Comparison of ENCODE assay signal across 22 mouse cellular contexts in the genomic region with DNA sequence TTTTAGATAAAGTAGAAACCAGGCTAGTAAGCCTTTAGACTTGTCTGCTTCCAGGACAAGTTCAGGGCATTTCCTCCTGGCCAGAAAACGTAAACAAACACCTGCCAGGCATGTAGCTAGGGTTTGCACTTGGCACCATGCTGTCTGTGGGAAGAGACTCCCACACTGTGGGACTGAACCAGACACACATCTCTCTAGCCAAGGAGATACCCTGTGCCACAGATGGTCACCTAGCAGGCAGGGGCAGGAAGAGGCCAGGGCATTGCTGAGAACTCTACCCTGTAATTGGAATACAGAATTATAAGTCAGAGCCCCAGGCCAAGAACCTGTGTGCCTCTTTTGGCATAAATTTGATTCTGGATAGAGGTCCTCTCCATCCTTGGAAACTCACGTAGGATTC.
A peak's percentile ranks its signal among the peaks of the same experiment; 100 is the strongest.
DNase-seq lines count a peak whose midpoint lies in the region; ATAC-seq lines count a peak whose summit lies in the region.
"Had no signal": no experiment of that assay in that cellular context is flagged by ENCODE, and none has a peak within 500 bp of the region (broad histone marks: within the 10 kb centered on the region; RNA-seq: fewer than 3 reads in every experiment).

No protein-coding gene starts in this region.

- DNase-seq in cerebellum, adult 11-12 months, result peak; percentile 3
- DNase-seq in cerebellum, adult 11 months, result no peak
- peak; percentile 6 for DNase-seq in cerebellum, adult 9-11 months
- no peak for DNase-seq in cerebellum, adult 9-10 months
- DNase-seq in midbrain, embryonic 11.5 days (ENCODE audit: low spot score, missing footprints), result peak; percentile 59
- DNase-seq in thymus, postnatal 4 days, result no peak
- DNase-seq in kidney, postnatal 4 days, result no peak
- DNase-seq: adrenal gland, adult 8-10 months; adrenal gland, postnatal 25 days; gastrocnemius, postnatal 25 days; heart, adult 2 months; kidney, adult 2 months had no signal

- no peak for ATAC-seq in midbrain, embryonic 11.5 days (ENCODE audit: low FRiP score)
- no peak for ATAC-seq in midbrain, embryonic 13.5 days
- ATAC-seq: activated CD4-positive, CD25-positive, alpha-beta regulatory T cell, adult 4 months; forebrain, embryonic 15.5 days; intestine, postnatal 0 days had no signal

- no peak overlapping the region for H3K27ac ChIP-seq in midbrain, embryonic 11.5 days (ENCODE audit: low read depth, low read length)
- H3K27ac ChIP-seq in midbrain, embryonic 13.5 days, result no peak overlapping the region
- H3K27ac ChIP-seq: embryonic facial prominence, embryonic 13.5 days; forebrain, embryonic 12.5 days; forebrain, embryonic 15.5 days; heart, adult 2 months; hindbrain, embryonic 12.5 days; hindbrain, embryonic 15.5 days had no signal

- no peak overlapping the region for H3K4me3 ChIP-seq in midbrain, embryonic 11.5 days (ENCODE audit: low read depth, low read length)
- H3K4me3 ChIP-seq in midbrain, embryonic 13.5 days (replicated peaks), result no peak overlapping the region
- H3K4me3 ChIP-seq: embryonic facial prominence, embryonic 13.5 days; erythroblast, embryonic 14.5 days; forebrain, embryonic 12.5 days; forebrain, embryonic 15.5 days; heart, adult 2 months; hindbrain, embryonic 12.5 days; hindbrain, embryonic 15.5 days had no signal

- H3K27me3 ChIP-seq in midbrain, embryonic 11.5 days (ENCODE audit: control insufficient read depth, insufficient read depth, low read length), result no peaks in the 10 kb centered on the region
- H3K27me3 ChIP-seq in midbrain, embryonic 13.5 days, result no peaks in the 10 kb centered on the region
- H3K27me3 ChIP-seq: embryonic facial prominence, embryonic 13.5 days; forebrain, embryonic 12.5 days; forebrain, embryonic 15.5 days; hindbrain, embryonic 12.5 days; hindbrain, embryonic 15.5 days had no signal

- H3K4me2 ChIP-seq in midbrain, embryonic 11.5 days, result no peak overlapping the region
- H3K4me2 ChIP-seq in midbrain, embryonic 13.5 days (replicated peaks), result no peak overlapping the region
- H3K4me2 ChIP-seq: embryonic facial prominence, embryonic 13.5 days; forebrain, embryonic 12.5 days; forebrain, embryonic 15.5 days; heart, embryonic 11.5 days; hindbrain, embryonic 12.5 days; hindbrain, embryonic 15.5 days had no signal

- 86% methylated on average over 2 of the region's 2 CpGs for WGBS in midbrain, embryonic 11.5 days
- 78% methylated on average over 2 of the region's 2 CpGs for WGBS in midbrain, embryonic 13.5 days

- H3K9ac ChIP-seq in midbrain, embryonic 11.5 days (ENCODE audit: low read length), result no peak overlapping the region
- H3K9ac ChIP-seq in midbrain, embryonic 13.5 days (replicated peaks), result no peak overlapping the region
- H3K9ac ChIP-seq: embryonic facial prominence, embryonic 13.5 days; forebrain, embryonic 12.5 days; forebrain, embryonic 15.5 days; hindbrain, embryonic 12.5 days; hindbrain, embryonic 15.5 days had no signal

- H3K9me3 ChIP-seq in midbrain, embryonic 11.5 days (ENCODE audit: control insufficient read depth, low read length), result no peaks in the 10 kb centered on the region
- H3K9me3 ChIP-seq in midbrain, embryonic 13.5 days, result no peaks in the 10 kb centered on the region
- H3K9me3 ChIP-seq: embryonic facial prominence, embryonic 13.5 days; forebrain, embryonic 12.5 days; forebrain, embryonic 15.5 days; hindbrain, embryonic 12.5 days; hindbrain, embryonic 15.5 days had no signal

- H3K36me3 ChIP-seq in midbrain, embryonic 11.5 days (ENCODE audit: control insufficient read depth, insufficient read depth, low read length), result no peaks in the 10 kb centered on the region
- no peaks in the 10 kb centered on the region for H3K36me3 ChIP-seq in midbrain, embryonic 13.5 days
- H3K36me3 ChIP-seq: embryonic facial prominence, embryonic 13.5 days; forebrain, embryonic 12.5 days; forebrain, embryonic 15.5 days; hindbrain, embryonic 12.5 days; hindbrain, embryonic 15.5 days had no signal

- no peaks in the 10 kb centered on the region for H3K4me1 ChIP-seq in midbrain, embryonic 11.5 days (ENCODE audit: control insufficient read depth, insufficient read depth, low read length)
- no peaks in the 10 kb centered on the region for H3K4me1 ChIP-seq in midbrain, embryonic 13.5 days (replicated peaks)
- H3K4me1 ChIP-seq: embryonic facial prominence, embryonic 13.5 days; forebrain, embryonic 12.5 days; forebrain, embryonic 15.5 days; hindbrain, embryonic 12.5 days; hindbrain, embryonic 15.5 days had no signal

Comparison
In these comparisons a context has a peak if more than half of its experiments do, and no peak if none do; other contexts are left out.
1. DNase-seq: peak in cerebellum, adult 11-12 months (single experiment), cerebellum, adult 9-11 months (single experiment) and midbrain, embryonic 11.5 days (single experiment); none in cerebellum, adult 11 months (single experiment), cerebellum, adult 9-10 months (single experiment), thymus, postnatal 4 days (single experiment) and kidney, postnatal 4 days (0 of 2).